Mouse (Mus musculus): ENCODE data around the gene Ebf1.

DNA sequence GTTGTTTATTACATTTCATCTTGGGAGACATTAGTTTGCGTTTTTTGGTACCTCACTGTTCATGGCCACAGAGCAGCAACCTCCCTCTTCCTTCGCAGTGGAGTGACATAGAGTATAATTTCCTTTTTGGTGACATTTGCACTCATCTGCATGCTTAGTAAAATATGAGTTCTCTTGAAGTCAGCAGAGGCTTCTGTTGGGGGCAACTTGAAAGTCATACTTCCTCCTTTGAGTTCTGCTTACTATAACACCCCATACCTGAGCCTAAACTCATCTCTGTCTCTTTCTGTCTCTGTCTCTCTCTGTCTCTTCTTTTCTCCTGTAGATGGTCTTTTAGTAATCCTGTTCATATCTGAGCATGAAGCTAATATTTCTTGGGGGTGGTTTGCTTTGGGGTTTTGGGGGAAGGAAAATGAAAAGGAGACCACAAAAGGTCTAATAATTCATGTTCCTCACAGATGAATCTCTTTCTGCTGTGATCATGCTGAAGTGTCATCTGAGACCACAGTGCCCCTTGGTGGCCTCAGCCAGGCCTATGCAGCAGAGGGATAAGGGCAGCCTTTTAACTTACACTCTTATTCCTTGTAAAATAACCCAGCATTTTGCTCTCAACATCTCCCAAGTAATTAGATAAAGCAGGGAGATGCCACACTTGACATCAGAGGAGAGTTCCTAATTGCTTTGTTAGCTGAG lies 16.0 kb downstream of the Ebf1 start:
- TF ChIP-seq CTCF (IDR thresholded peaks at IDR 0.05; ENCODE audit: low read depth): no peak
- TF ChIP-seq EP300 (IDR thresholded peaks at IDR 0.05; ENCODE audit: low read depth): no peak
